Mouse (Mus musculus) megakaryocyte-erythroid progenitor cell, adult 5-6 weeks (primary cell): ENCODE results near the gene Mttp. TPM values are rescaled to one million over a fixed set of nuclear protein-coding genes. Genes with fewer than 3 reads are reported as not detected.

Experiments used
- ATAC-seq: replicated peaks from 2 replicates; pipeline ENCODE4 v1.8.0; 2016; ENCODE audit warnings: mild to moderate bottlenecking, inconsistent platforms; ENCODE audit not compliant: severe bottlenecking, poor library complexity, low FRiP score, low TSS enrichment
- total RNA-seq, 2 experiments: library from RNA; stranded (forward) in 1 of 2; stranded (reverse) in 1 of 2; fragments of 200-1000, 215-1000 nt in 1 of 2; fragments of >200 nt in 1 of 2; fragmentation: Nextera tagmentation in 1 of 2; gene quantifications; 2 replicates each; pipeline ENCODE4 v1.2.3; 2014 to 2017

Gene Mttp
- 1.2 and 3.3 TPM in 2 replicates for total RNA-seq (2014; fragmentation: Nextera tagmentation)
- total RNA-seq (2017): 2.7 and 3.4 TPM in 2 replicates

DNA sequence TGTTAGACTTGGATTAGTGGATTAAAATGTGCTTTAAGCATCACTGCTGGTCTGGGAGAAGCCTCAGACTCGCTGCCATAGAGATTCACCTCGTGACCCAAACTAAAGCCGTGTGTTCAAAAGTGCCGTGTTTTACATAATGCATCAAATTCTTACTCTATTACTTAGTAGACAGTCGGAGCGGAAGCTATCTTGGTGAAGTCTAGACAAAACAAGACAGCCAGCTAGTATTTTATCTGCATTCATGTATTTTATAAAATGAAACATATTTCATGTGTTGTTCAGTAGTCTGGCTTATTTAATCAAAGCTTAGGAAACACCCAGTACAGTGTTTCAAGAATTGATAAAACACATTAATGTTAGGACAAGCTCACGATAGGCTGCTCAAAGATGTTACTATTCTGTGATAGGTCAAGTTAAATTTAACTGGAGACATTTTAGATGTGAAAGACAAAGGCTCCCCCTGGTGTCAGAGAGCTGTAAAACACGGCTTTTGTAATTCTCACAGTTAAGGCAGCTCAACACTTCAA is at the start of gene Mttp:
Gene Mttp, minus strand, starts transcription at position 327 of the 530 bp plus-strand sequence.
- ATAC-seq: peak; percentile 73

DNA sequence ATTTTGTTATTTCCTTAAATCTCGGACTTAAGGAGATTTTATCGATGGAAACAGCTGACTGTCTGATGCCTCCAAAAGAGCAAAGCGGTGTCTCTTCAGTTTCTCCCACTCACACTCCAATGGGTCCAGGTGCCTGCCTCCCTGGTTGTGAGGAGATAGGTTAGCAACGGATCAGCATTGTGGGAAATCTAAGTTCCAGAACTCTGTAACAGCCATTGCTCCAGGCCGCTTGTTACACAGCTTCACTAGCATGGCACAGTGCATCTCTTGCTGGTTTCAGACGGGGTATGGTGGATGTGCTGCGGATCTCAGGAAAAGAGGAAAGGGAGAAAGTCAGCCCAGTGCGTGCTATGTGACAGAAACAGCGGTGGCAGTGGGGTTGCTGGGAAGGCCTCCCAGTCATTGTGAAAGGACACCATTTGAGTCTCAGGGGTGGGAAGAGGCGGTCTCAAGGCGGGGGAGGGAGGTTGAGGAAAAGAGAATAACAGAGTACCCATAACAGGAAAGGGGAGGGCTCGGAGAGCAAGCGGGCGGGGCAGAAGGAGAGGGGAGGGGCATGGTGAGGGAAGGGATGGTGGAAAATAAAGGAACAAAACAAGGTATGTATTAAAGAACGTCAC is 49.0 kb upstream of the Mttp start, which contains the start of gene 4930579F01Rik:
Gene 4930579F01Rik, minus strand, starts transcription at position 143 of the 620 bp plus-strand sequence.
- no peak for ATAC-seq

DNA sequence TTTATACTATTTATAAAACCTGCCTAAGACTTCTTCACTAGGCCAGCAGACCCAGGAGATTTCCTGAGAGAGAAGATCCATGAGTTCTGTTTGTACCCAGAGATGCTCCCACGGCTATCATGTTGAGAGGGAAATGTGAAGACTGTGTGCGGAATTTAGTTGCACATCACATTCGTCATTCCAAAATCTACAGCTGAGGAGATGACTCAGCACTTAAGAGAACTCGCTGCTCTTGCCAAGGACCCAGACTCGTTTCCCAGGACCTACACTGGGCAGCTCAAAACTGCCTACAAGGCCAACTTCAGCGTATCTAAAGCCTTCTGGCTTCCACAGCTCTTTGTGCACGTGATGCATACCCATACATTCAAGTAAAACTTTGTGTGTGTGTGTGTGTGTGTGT is 47.5 kb upstream of the Mttp start:
- ATAC-seq: no peak

DNA sequence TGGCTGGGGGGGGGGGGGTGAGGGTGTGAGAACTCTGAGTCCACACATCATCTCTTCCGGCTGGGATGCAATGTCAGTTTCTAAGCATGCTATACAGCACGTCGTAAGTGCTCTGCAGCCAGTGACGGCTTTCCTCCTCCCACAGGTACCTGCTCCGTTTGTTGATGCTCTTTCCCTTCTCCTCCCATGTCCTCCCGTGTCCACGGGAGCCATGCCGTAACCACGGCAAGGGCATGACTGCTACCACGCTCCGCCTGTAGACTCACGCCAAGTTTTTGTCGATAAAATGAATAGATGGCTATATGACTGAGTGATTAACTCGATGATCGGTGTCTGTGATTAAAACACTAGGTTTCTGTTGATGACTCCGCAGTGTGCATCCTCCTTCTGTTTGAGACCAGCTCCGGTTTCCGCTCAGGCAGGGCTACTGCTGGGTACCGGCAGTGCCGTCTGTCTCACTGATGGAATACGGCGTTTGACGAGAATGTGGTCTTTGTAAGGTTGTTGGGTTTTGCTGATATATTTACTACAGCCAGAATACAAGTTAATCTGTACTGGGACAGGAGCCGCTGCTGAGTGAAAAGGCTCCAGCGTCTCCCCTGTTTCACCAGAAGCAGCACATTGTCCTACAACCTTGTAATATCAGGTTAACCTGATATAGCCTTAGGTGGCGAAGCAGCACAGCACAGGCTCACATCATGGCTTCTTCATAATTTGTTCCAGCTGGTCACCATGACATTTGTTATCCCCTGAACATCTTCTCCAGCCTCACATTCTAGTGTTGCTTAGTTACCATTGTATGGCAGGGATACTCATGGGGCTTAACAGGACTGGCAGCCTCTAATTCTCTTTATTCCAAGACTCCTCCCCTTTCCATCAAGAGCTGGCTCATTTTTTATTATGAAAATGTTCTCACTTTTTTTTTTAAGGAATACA is 41.5 kb upstream of the Mttp start:
- no peak for ATAC-seq

DNA sequence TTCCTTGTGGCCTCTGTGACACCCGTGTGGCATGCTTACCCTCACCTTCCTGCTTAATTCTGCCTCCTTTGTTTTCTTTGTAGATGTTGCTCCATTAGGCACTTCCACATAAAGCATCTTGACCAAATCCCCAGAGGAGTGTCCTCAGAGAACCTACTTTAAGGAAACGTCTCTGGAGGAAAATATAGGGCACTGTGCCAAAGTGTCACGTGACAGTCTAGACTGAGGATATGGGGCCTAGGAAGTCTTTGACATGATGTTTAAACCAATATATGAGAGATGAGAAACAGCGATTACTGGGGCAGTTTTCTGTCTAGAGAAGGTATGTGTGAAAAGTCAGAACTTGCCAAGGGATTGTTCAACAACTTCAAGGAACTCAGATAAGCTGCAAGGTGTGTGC is 40.5 kb upstream of the Mttp start:
- no peak for ATAC-seq

DNA sequence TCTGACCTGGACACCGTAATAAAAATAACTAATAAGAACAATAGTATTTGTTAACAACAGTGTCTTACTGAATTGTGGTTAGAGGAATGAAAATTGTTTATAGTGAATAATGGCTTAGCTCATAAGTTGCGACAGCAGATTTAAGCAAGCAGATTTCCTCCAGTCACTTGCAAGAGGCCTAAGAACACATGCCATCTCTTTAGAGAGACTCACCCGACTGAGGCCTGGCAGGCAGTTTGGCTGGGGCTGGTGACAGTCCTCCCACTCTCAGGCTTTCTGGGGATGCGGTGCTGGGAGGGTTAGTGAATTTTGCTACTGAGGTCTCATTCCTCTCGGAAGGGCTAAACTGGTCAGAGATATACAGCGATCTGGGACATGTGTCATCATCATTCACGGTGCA is 38.6 kb upstream of the Mttp start:
- no peak for ATAC-seq

DNA sequence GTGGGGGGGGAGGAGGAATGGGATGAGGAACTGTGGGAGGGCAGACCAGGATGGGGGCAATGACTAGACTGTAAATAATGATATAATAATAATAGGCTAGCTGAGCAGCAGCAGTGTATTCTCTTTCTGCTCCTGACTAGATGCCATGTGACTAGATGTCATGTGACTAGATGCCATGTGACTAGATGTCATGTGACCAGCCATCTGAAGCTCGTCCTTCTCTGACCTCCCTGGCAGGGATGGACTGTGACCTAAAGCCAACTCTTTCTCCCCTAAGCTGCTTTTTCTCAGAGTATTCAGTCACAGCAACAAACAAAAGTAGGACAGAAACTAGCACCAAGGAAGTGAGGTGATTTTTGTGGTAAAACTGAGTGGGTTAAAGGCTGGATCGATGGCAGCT is 37.3 kb upstream of the Mttp start:
- ATAC-seq: no peak

DNA sequence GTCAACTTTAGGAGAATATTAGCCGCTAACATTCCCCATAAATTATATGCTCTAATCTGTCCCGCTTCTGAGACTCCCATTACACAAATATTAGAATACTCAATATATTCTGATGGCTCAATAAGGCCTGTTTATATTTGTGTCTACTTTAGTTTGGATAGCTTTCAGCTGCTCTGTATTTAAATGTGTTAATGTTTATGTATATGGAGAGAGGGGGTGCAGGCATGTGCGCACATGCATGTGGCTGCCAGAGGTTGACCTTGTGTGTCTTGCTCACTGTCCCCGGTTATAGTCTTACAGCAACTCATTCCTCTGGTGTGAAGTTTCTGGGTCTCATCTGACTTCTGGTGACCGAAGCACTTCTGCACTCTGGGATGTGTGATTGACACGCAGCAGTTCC is 30.8 kb upstream of the Mttp start:
- no peak for ATAC-seq

DNA sequence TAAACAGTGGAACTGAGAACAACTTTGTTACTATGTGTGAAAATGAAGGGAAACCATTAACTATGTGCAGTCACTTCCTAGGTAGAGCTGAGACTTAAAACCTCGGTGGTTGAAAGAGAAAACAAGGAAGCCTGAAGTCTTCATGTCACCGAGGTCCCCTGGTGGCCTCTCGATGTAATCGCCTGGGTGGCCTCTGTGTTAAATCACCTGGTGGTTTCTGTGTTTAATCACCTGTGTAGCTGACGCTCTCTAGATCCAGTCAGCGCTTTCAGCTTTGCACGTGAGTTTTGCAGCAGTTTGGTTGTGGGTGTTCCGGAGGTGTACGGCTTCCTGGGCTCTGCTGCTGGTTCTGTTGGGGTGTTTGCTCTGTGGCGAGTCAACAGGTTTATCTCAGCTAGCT is 28.5 kb upstream of the Mttp start:
- ATAC-seq: no peak

DNA sequence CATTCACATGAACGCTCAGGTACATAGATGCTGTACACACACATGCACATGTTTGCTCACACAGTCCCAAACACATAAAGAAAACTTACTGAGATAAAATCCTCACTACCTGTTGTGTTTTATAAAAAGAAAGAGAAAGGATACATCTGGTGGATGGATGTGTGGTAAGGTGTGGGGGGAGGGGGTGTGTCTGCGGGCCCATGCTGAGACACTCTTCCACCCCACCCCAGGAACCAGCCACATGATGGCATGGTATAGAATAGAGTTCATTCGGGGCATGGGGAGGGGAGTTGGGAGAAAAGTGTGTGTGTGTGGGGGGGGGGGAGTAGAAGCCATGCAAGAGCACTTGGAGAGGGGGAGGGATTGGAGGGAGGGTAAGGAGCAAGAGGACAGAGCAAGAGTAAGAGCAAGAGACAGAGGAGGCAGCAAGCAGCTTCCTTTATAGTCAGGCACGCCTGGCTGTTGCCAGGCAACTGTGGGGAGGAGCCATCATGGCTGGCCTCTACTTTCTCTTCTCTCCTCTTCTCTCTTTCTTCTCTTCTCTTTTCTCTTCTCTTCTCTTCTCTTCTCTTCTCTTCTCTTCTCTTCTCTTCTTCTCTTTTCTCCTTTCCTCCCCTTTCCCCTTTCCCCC is 17.9 kb upstream of the Mttp start:
- 0 out of 2 replicates have a peak, but pooled peaks have one; percentile 26 for ATAC-seq

DNA sequence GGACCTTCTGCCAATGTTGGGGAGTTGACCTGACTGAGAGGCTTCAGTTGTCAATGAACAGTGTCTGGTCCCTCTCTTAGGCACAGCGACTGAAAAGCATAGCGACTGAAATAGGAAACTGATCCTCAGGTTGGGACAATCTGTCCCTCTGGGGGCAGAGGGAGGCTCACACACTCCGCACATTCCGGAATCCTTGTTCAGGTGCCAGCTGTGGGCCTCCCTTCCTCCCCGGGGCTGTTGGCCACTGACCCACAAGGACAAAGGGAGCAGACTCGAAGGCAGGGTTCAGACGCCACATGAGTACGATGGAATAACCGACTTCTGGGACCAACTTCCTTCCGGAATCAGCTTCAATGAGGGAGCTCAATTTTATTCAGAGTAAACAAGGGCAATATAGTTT is 16.9 kb upstream of the Mttp start:
- no peak for ATAC-seq

DNA sequence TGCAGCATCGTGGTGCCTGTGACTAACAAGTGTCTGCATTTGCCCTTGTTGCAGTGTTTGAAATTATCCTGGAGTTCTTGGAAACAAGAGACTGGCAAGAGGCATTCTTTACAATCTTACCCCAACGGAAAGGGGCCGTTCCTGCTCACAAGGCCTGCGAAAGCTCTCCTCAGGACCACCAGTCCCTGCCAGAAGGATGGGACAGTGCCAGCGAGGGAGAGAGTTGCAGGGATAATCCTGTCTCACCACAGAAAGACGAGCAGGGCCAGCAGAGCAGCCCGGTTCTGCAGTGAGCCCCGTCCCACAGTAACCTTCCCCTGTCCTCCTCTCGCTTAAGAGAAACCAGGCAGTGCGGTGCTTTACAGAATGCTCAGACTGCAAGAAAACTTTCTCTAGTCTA is 11.9 kb upstream of the Mttp start:
- no peak for ATAC-seq

DNA sequence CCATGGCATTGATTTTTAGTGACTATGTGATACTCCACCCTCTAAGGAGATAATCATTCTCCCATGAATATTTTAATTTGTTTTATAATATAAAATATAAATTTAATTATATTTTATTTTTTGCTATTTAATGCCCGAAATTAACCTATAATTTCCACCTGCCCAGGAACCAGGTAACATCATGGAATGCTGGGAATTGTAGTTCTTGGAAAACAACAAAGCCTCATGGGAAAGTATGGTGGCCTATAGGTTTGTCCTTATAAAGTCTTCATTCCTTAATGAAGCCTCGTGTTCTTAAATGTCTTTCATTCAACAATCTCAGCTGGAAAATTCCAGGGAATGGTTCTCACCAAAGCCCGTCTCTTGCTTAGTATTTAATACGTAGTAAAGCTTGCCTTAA is 10.3 kb upstream of the Mttp start:
- no peak for ATAC-seq

DNA sequence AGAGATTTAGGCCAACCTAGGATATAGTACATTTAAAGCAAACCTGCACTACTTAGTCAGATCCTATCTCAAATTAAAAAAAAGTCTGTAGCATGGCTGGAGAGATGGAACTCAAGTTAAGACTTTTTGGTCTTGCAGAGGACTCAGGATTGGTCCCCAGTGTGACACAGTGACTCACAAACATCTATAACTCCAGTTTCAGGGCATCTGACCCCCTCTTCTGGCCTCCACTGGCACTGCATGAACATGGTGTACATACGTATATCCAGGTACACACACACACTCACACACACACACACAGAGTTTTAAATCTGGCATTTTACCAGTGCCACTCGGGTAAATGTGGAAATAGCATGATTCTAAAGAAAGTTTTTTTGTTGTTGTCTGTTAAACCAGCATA is 4.0 kb upstream of the Mttp start:
- no peak for ATAC-seq

DNA sequence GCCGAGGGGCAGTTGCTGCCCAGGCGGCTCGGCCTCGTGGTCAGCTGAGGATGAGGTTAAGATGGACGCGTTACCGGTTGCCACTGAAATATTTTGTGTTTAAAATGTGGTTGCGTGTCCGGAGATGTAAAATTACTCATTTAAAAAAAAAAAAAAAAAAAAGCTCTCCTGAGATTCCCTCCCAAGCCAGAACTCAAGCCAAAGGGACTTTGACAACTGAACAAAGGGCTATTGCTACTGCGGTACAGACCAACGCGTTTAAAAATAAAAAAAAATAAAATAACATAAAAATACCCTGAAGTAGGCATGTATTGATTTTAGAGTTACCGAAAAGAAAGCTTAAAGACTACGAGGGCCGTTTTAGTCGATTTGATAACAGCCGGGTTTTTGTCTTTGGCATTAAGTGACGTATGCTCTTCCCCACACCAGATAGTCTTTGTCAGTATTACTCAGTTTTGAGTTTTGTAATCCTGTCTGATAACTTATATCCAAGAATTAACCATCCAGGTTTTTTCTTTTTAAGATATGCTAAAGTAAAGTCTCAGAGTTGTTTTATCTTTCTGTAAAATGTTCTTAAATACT is 617 bp downstream of the Mttp start:
- ATAC-seq: no peak

DNA sequence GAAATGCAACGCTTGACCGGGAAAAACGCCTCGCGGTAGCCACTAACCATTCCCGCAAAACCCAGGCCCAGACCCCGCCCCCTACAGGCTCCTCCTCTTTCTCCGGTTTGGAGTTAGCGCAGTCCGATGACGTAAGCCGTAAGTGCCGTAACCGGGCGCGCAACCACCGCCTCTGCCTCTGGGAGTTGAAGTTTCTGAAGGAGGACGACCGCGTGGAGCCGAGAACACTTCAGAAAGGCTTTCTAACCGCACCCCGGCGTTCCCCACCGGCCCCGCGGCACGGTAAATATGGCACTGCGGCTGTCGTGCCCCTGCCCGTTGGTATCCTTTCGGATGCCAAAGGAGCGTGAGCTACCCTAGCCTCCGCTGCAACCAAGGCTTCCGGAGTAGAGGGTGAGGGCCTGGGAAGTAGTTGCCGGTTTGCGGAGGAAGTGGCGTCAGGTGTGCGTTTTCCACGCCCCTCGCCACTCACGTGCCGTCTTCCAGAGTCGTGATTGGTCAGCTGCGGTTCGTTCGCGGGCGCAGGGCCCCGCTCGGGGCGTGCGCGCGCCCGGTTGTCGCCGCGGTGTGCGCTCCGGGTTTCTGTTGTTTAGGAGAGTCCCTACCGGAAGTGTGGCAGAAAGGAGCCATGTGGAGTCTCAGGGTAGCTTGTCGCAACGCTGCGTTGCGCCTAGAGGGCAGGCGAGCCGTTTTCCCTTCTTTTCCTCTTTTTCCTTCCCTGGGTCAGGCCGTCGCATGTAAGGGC is 1.3 kb downstream of the Mttp start, which contains the start of gene Trmt10a:
Gene Trmt10a, plus strand, starts transcription at position 134 of the 745 bp plus-strand sequence.
- peak; percentile 91 for ATAC-seq

DNA sequence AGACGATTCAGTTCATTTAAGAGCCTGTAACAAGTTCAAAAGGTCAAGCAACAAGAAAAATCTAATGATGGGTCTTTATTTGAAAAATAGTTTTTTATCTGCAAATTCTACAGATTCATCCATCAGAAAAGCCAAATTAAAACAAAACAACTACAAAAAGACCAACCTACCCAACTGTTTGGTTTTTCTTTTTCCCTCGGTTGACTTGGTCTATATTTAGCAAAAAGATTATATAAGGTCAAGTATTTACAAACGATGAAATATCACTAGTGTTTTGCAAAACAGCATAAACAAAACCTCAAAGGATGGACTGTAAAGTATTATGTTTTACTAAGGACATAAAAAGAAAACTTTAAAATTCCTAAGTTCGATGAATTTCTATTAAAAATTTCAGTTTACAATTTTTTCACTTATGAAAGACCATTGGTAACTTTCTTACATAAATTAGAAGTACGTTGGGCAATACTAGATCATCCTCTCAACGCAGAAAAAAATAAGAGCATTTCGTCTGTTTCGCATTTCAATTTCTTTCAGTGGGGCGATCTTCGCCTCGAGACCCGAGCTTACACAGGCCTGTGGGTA is 1.9 kb downstream of the Mttp start:
- ATAC-seq: no peak

DNA sequence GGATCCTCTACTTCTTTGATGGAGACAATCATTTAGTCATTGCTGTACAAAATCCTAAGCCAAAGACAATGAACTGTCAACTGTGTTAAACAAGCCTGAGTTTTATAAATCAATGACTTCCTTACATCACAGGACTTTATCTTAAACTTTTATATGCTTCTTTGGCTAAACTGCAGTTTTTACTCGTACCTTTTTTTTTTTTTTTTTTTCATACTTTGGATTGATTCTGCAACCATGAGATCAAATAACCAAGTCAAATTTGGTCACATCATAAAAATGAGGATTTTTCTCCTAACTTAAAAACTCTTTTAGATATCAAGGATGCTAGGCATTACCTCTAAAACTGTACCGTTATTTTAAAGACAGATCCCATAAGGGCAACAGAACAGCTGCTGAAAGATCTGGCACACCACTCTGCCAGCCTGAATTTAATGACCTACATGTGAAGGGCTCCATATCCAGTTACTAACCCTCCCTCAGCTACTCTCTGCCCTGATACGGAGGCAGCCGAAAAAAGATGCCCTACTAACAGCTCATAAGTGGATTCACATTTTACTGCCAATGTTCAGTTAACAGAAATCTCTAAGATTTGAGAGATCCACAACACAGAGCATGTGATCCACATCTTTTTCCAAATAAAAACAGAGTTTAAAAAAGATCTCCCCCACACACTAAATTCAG is 2.6 kb downstream of the Mttp start:
- no peak for ATAC-seq
